Mouse (Mus musculus): ENCODE measurements around the gene Dapk1. TPM values are rescaled to one million over a fixed set of nuclear protein-coding genes. Genes with fewer than 3 reads are reported as not detected.
A peak's percentile ranks its signal among the peaks of the same experiment; 100 is the strongest.

The Dapk1 gene
- polyA plus RNA-seq, 1 experiment, result 12.0 TPM

- TF ChIP-seq CTCF (IDR thresholded peaks at IDR 0.05; ENCODE audit: control insufficient read depth, insufficient read depth, low read length), result no peak
- TF ChIP-seq POLR2A (IDR thresholded peaks at IDR 0.05; ENCODE audit: borderline replicate concordance, control insufficient read depth, low read depth, low read length), result no peak
- 80% methylated on average over 8 of the region's 8 CpGs for WGBS
- Histone ChIP-seq H3K4me3 (replicated peaks; ENCODE audit: control insufficient read depth, low read depth, low read length) (no peak overlapping the region), H3K4me1 (ENCODE audit: control insufficient read depth, insufficient read depth, low read length) (no peaks in the 10 kb centered on the region), H3K27ac (ENCODE audit: control insufficient read depth, insufficient read depth, low read depth, low read length, poor library complexity) (no peak overlapping the region)
Measured at GRCm38 (mm10) chr13:60573971-60574370, 27.8 kb upstream of the Dapk1 start.

GRCm38 (mm10) chr13:60578541-60578940 is 23.2 kb upstream of the Dapk1 start:
- no peak overlapping the region for H3K27ac ChIP-seq (ENCODE audit: control insufficient read depth, insufficient read depth, low read depth, low read length, poor library complexity)
- no peak for TF ChIP-seq CTCF (IDR thresholded peaks at IDR 0.05; ENCODE audit: control insufficient read depth, insufficient read depth, low read length)
- no peak for TF ChIP-seq POLR2A (IDR thresholded peaks at IDR 0.05; ENCODE audit: borderline replicate concordance, control insufficient read depth, low read depth, low read length)
- 66% methylated on average over 3 of the region's 3 CpGs for WGBS
- H3K4me1 ChIP-seq (ENCODE audit: control insufficient read depth, insufficient read depth, low read length), result no peaks in the 10 kb centered on the region
- no peak overlapping the region for H3K4me3 ChIP-seq (replicated peaks; ENCODE audit: control insufficient read depth, low read depth, low read length)

GRCm38 (mm10) chr13:60594866-60595265 is 6.9 kb upstream of the Dapk1 start:
- TF ChIP-seq CTCF (IDR thresholded peaks at IDR 0.05; ENCODE audit: control insufficient read depth, insufficient read depth, low read length) (no peak), POLR2A (IDR thresholded peaks at IDR 0.05; ENCODE audit: borderline replicate concordance, control insufficient read depth, low read depth, low read length) (no peak)
- no peak overlapping the region for H3K4me3 ChIP-seq (replicated peaks; ENCODE audit: control insufficient read depth, low read depth, low read length)
- H3K4me1 ChIP-seq (ENCODE audit: control insufficient read depth, insufficient read depth, low read length), result no peaks in the 10 kb centered on the region
- WGBS, result 71% methylated on average over 3 of the region's 3 CpGs
- H3K27ac ChIP-seq (ENCODE audit: control insufficient read depth, insufficient read depth, low read depth, low read length, poor library complexity), result no peak overlapping the region

- WGBS, result 85% methylated on average over 6 of the region's 6 CpGs
- TF ChIP-seq POLR2A (IDR thresholded peaks at IDR 0.05; ENCODE audit: borderline replicate concordance, control insufficient read depth, low read depth, low read length), result no peak
- no peak for TF ChIP-seq CTCF (IDR thresholded peaks at IDR 0.05; ENCODE audit: control insufficient read depth, insufficient read depth, low read length)
- H3K4me3 ChIP-seq (replicated peaks; ENCODE audit: control insufficient read depth, low read depth, low read length), result no peak overlapping the region
- no peaks in the 10 kb centered on the region for H3K4me1 ChIP-seq (ENCODE audit: control insufficient read depth, insufficient read depth, low read length)
- H3K27ac ChIP-seq (ENCODE audit: control insufficient read depth, insufficient read depth, low read depth, low read length, poor library complexity), result no peak overlapping the region
Measured at GRCm38 (mm10) chr13:60595519-60595918, 6.2 kb upstream of the Dapk1 start.

GRCm38 (mm10) chr13:60602416-60603251 is 887 bp downstream of the Dapk1 start:
- TF ChIP-seq CTCF (IDR thresholded peaks at IDR 0.05; ENCODE audit: control insufficient read depth, insufficient read depth, low read length) (no peak), POLR2A (IDR thresholded peaks at IDR 0.05; ENCODE audit: borderline replicate concordance, control insufficient read depth, low read depth, low read length) (no peak)
- H3K4me1 ChIP-seq (ENCODE audit: control insufficient read depth, insufficient read depth, low read length), result no peaks in the 10 kb centered on the region
- 21% methylated on average over 34 of the region's 34 CpGs for WGBS
- H3K4me3 ChIP-seq (replicated peaks; ENCODE audit: control insufficient read depth, low read depth, low read length), result peak overlapping the region; percentile 65
- H3K27ac ChIP-seq (ENCODE audit: control insufficient read depth, insufficient read depth, low read depth, low read length, poor library complexity), result peak overlapping the region; percentile 24; the same call in 1 of the 2 replicates

GRCm38 (mm10) chr13:60603252-60603562 is 1.5 kb downstream of the Dapk1 start:
- 58% methylated on average over 5 of the region's 5 CpGs for WGBS
- no peak overlapping the region for H3K27ac ChIP-seq (ENCODE audit: control insufficient read depth, insufficient read depth, low read depth, low read length, poor library complexity)
- no peaks in the 10 kb centered on the region for H3K4me1 ChIP-seq (ENCODE audit: control insufficient read depth, insufficient read depth, low read length)
- TF ChIP-seq CTCF (IDR thresholded peaks at IDR 0.05; ENCODE audit: control insufficient read depth, insufficient read depth, low read length) (no peak), POLR2A (IDR thresholded peaks at IDR 0.05; ENCODE audit: borderline replicate concordance, control insufficient read depth, low read depth, low read length) (no peak)
- no peak overlapping the region for H3K4me3 ChIP-seq (replicated peaks; ENCODE audit: control insufficient read depth, low read depth, low read length)

- H3K4me3 ChIP-seq (replicated peaks; ENCODE audit: control insufficient read depth, low read depth, low read length), result no peak overlapping the region
- H3K27ac ChIP-seq (ENCODE audit: control insufficient read depth, insufficient read depth, low read depth, low read length, poor library complexity), result no peak overlapping the region
- no peaks in the 10 kb centered on the region for H3K4me1 ChIP-seq (ENCODE audit: control insufficient read depth, insufficient read depth, low read length)
- WGBS, result 93% methylated on average over 8 of the region's 8 CpGs
- no peak for TF ChIP-seq POLR2A (IDR thresholded peaks at IDR 0.05; ENCODE audit: borderline replicate concordance, control insufficient read depth, low read depth, low read length)
- TF ChIP-seq CTCF (IDR thresholded peaks at IDR 0.05; ENCODE audit: control insufficient read depth, insufficient read depth, low read length), result no peak
Measured at GRCm38 (mm10) chr13:60607411-60607810, 5.7 kb downstream of the Dapk1 start.

- Histone ChIP-seq H3K27ac (ENCODE audit: control insufficient read depth, insufficient read depth, low read depth, low read length, poor library complexity) (no peak overlapping the region), H3K4me1 (ENCODE audit: control insufficient read depth, insufficient read depth, low read length) (no peaks in the 10 kb centered on the region), H3K4me3 (replicated peaks; ENCODE audit: control insufficient read depth, low read depth, low read length) (no peak overlapping the region)
- TF ChIP-seq CTCF (IDR thresholded peaks at IDR 0.05; ENCODE audit: control insufficient read depth, insufficient read depth, low read length) (no peak), POLR2A (IDR thresholded peaks at IDR 0.05; ENCODE audit: borderline replicate concordance, control insufficient read depth, low read depth, low read length) (no peak)
- WGBS, result 64% methylated on average over 8 of the region's 8 CpGs
Measured at GRCm38 (mm10) chr13:60608411-60609046, 6.8 kb downstream of the Dapk1 start.
